Mouse (Mus musculus): ENCODE results near the gene Ptgs1. TPM values are rescaled to one million over a fixed set of nuclear protein-coding genes. Genes with fewer than 3 reads are reported as not detected.
A peak's percentile ranks its signal among the peaks of the same experiment; 100 is the strongest.

Ptgs1 gene
- polyA plus RNA-seq, 1 experiment, result 61.1 TPM

DNA sequence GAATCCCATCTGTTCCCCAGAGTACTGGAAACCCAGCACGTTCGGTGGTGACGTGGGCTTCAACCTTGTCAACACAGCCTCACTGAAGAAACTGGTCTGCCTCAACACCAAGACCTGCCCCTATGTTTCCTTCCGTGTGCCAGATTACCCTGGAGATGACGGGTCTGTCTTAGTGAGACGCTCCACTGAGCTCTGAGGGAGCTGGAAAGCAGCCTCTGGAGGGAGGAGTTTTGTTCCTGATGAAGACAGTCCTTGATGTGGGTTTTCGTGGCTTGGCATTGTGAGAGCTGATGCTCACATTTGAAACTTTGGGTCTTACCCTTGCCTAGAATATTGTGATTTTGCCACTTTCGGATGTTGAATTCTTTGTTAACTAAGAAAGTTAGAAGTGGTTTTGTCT lies 20.9 kb downstream of the Ptgs1 start:
- DNase-seq (ENCODE audit: low read depth), result no peak

DNA sequence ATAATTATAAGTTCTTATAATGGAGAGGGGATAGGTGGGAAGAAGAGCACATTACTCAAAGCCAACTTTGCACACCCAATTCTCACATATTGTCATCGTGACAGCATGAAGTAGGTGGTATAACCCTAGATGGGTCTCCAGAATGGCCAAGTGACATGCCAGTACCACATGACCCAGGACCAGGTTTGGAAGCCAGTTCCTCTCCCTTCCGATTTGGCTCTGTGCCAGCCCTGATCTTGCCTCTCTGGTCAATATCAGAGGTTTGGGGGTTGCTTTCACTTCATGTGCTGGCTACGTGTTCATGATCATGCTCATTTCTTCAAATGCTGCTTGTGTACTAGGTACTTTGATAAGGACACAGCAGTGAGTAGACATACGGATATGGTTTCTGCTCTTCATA lies 22.3 kb downstream of the Ptgs1 start:
- DNase-seq (ENCODE audit: low read depth), result no peak

DNA sequence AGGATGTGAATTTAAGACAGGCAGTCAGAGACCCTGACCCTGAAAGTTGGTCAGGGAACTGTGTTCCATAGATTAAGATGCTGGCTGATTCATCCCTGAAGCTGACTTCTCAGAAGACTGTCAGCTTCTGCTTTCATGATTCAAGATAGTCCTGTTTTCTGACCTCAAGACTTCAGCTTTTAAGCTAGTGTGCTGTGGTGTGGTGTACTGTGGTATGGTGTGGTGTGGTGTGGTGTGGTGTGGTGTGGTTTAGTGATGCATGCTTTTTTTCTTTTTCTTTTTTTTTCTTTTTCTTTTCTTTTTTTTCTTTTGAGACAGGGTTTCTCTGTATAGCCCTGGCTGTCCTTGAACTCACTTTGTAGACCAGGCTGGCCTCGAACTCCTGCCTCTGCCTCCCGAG lies 24.2 kb downstream of the Ptgs1 start:
- DNase-seq (ENCODE audit: low read depth), result no peak

DNA sequence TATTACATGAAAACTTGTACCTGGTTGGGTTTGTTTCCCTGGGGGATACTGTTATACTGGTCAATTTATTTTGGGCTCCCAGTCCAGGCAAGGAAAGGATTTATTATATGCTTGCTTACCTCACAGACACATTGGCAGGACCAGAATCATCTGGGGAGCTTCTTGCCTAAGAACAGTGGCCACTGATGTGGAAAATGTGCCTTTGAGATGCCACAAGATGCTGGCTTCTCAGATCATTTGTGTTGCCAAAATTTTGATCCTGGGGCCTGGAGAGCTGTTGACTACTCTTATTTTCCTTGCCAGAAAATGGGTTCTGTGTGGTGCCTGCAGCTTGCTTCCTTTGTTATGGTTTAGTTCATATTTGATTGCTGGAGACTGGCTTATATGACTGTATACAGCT lies 26.7 kb downstream of the Ptgs1 start:
- DNase-seq (ENCODE audit: low read depth), result no peak

DNA sequence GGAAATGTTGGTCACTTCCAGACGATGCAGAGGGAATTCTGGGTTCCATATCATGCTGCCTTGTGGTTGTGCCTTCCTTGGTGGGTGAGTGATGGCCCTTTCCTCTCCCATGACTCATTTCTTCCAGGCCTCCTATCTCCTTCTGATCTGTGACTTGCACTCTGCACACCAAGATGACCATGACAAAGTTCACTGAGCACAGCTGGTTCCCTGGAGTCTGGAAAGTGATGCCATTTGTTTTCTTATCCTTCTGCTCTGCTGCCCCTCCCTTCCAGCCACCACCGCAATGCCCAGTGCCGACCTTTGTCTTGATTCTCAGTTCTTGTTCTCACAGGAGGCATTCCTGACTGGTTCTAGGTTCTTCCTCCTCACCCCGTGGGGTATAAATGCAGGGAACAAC lies 29.2 kb downstream of the Ptgs1 start:
- no peak for DNase-seq (ENCODE audit: low read depth)

DNA sequence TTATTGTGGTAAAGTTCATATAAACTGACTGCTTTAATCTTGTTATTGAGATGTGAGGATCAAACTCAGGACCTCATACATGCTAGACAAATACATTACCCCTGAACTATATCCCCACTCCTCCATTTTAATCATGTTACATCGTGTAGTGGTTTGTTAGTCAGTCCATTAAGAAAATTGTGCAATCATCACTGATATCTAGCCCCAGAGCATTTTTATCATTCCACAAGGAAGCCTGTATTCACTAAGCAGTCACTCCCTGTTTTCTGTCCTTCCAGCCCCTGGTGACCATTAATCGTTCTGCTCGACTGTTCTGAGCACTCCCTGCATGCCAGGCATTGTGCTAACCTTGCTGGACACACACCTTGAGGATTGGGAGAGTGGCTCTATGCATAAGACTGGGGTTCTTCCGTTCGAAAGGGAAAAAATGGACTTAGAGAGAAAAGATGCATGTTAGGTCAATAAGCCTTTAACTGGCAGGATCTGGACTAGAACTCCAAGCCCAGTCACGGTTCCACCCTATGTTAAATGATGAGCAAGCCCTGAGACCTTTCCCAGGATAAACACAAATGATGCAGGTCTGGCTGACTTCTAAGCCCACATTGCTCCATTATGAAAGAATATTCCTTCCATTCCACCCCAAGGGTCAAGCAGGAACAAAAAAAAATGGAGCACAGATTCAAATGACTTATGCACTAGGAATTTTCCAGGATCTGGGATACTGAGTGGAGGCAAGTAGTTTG lies 29.7 kb downstream of the Ptgs1 start:
- DNase-seq (ENCODE audit: low read depth), result no peak

DNA sequence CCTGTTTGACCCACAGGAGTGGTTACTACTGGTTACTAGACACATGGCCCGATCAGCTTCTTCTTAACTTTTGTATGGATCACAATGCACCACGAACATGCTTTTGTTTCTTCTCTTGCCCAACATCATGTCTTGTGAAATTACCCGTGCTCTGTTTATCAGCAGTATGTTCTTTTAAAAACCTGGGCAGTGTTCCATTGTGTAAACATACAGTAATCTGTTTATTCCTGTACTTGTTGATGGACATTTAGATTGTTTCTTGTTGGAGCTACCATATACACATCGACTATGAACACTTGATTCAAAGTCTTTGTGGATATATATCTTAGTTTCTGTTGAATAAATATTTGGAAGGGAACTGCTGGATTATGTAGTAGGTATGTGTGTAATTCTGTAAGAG lies 31.8 kb downstream of the Ptgs1 start:
- peak; percentile 23 for DNase-seq (ENCODE audit: low read depth)

DNA sequence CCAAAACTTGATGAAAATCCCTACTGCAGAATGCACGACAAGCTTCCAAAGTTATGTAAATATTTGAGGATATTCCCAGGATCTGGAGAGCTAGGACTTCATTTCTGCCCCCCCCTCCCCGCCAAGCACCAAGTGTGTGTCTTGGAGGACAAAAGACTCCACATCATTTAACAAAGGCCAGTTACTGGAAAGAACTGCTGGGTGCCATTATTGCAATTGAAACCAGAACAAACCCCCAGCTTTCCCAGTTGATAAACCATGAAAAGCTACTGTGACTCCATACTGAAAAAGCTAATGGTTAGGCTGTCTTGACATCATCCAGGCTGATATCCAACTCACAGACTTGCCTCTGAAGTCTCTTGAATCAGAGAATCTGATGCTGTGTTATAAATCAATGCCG lies 39.2 kb downstream of the Ptgs1 start:
- no peak for DNase-seq (ENCODE audit: low read depth)

DNA sequence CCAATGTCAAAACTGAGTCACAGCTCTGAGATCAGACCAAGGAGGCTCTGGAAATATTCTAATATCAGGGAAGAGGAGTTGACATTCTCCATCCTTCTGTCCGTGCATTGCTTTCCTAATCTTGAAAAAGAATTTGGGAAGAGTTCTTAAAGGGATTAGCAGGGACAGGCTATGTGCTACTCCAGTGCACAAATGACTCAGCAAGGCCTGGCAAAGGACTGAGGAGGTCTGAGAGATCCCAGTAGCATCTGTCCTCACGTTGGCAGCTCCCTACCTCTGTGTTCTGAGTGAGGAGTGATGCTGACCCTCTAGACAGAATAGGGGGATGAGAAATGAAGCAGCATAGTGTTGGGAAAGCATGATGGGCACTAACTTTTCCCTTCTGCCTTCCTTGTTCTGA lies 40.0 kb downstream of the Ptgs1 start:
- no peak for DNase-seq (ENCODE audit: low read depth)

DNA sequence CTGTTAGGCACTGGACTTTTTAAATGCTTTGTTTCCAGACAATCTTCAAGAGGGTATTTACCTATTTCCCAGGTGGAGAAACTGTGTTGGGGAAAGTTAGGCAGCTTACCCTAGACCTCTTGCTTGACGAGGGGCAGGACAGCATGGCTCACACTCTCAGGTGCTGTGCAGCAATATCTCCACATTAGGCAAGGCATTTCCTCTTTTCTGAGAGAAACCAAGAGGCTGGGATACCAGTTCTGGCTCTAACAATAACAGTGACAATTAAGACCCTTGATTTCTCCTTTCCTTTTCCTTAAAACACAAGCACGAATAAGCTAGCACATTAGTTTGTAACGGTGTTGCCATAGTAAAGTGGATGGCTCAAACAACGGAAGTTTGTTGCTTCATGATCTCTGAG lies 40.9 kb downstream of the Ptgs1 start:
- DNase-seq (ENCODE audit: low read depth), result no peak

DNA sequence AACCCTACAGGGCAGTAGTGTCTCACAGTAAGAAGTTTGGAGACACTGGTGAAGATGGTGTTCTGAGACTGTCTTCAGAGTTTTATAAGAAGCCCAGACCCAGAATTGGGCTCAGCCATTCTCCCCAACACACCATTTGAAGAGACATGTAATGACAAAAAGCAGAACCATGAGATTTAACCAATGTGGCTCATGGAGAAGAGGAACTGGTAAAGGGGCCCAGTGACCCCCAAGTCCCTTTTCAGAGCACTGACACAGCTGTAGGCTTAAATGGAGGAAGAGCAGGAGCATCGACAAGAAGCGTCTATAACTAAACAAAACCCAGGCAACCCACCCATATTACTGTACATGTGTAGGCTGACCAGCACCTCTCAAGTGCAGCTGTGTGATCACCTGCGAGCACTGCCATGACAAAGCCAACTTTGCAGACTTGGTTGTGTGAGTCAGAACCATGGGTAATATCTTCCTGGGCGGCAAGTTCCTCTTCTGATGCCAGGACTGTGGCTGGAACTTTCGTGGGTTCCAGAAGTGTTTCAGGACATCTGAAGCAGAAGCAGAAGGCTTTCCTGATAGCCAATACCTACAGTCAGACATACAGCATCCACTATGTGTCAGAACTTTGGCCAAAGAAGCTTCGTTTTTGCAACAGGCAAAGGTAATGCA lies 42.2 kb downstream of the Ptgs1 start:
- DNase-seq (ENCODE audit: low read depth), result no peak

DNA sequence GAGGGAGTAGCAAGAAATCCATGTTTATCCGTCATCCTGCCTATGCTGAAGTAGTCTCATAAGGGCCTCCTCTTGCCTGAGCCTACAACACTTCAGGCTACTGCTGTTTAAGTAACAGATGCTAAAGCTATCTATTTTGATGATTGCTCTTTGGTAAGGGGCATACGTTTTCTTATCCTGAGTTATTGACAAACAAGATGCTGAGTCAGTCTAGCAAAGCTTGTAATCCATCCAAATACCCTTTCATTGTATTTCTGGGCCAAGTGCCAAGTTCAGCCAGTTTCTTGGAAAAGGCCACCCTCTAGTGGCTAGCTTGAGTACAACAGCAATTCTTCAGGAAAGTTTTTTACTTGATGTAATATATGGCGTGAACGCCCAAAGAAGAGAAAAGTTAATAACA lies 46.2 kb downstream of the Ptgs1 start:
- no peak for DNase-seq (ENCODE audit: low read depth)

DNA sequence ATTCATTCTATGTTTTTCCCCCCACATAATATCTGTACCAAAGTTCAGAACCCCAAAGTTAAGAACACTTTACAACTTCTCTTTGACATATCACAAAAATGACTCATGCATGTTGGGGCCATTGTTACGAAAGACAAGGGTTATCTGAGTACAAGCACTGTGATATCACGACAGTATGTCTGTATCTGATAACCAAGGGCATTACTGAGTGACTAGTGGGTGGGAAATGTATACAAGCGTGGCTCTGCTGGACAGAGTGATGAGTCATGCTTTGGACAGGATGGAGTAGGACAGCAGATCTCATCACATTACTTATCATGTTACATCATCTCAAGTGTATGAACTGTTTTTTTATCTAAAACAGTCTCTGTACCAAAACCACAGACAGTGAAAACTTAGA lies 48.5 kb downstream of the Ptgs1 start:
- no peak for DNase-seq (ENCODE audit: low read depth)

DNA sequence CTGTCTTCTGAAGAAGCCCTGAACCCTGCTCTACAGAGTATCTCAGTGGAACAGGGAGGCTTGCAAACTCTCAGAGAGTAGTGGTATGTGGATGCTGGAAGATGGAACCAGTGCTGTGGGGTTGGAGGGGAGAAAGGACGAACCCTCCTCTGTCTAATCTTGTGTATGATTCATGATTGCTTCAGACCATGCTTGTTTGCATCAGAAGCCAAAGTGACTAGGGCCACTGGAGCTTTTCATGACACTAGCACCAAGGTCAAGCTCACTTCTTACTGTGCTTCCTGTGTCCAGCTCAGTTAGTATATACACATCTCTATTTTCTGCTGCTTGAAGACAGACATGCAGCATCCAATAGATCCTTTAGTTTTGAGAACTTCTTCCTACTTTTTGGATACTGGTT lies 50.9 kb downstream of the Ptgs1 start:
- no peak for DNase-seq (ENCODE audit: low read depth)

DNA sequence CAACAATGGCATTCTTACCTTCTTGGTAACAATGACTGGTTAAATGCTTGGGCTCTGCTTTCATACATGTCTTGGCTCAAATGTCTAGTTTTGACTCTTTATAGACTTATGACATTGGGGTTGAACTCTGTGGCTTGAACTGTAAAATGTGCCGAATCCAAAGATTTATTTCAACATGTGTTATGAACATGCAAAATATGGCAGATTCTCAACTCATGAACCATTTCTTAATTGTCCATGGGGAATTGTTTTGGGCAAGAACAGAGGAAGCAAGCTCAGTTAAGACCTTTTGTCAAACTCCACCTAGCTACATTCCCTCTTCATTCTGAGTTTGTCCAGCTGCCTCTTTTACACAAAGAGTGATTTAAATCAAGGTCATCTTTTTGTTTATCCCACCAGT lies 52.1 kb downstream of the Ptgs1 start:
- DNase-seq (ENCODE audit: low read depth), result no peak

Other genes with a start within 250 kb of the Ptgs1 start
- gene Ndufa8, start 181.0 kb upstream of the Ptgs1 start, polyA plus RNA-seq (2012; rRNA removed), result 105 and 112 TPM in 2 replicates
- 1.9 and 3.2 TPM in 2 replicates for gene Morn5, start 181.0 kb upstream of the Ptgs1 start, polyA plus RNA-seq (2012; rRNA removed)
- gene Lhx6, start 125.0 kb upstream of the Ptgs1 start, polyA plus RNA-seq (2012; rRNA removed), result 9.7 and 10.4 TPM in 2 replicates
- 49.6 and 49.9 TPM in 2 replicates for gene Mrrf, start 94.0 kb upstream of the Ptgs1 start, polyA plus RNA-seq (2012; rRNA removed)
- 19.3 and 23.4 TPM in 2 replicates for gene Rbm18, start 93.7 kb upstream of the Ptgs1 start, polyA plus RNA-seq (2012; rRNA removed)
- gene Olfr338, start 143.1 kb downstream of the Ptgs1 start, polyA plus RNA-seq (2012; rRNA removed), result not detected in 2 replicates
- gene Olfr339, start 188.5 kb downstream of the Ptgs1 start, polyA plus RNA-seq (2012; rRNA removed), result not detected in 2 replicates
- not detected in 2 replicates for gene Olfr340, start 222.2 kb downstream of the Ptgs1 start, polyA plus RNA-seq (2012; rRNA removed)

All from gonadal fat pad, adult 2 months (tissue).